Mouse (Mus musculus) forebrain, embryonic 12.5 days (tissue): ENCODE measurements around the gene Itga4. TPM values are rescaled to one million over a fixed set of nuclear protein-coding genes. Genes with fewer than 3 reads are reported as not detected.

Source experiments
- ATAC-seq: fragments of 200-750 bp; cut with Nextera tagmentation; 2 replicates; pipeline ENCODE4 v1.8.0; 2017; ENCODE audit warnings: moderate TSS enrichment; ENCODE audit not compliant: low FRiP score
- H3K27ac ChIP-seq: fragments of 300-500 bp; sonication (generic); 2 replicates; pipeline ENCODE4 v1.5.1; 2016; ENCODE audit warnings: mild to moderate bottlenecking
- H3K27me3 ChIP-seq: fragments of 300-500 bp; sonication (generic); 2 replicates; pipeline ENCODE4 v1.6.1; 2016; ENCODE audit warnings: mild to moderate bottlenecking
- H3K36me3 ChIP-seq: fragments of 300-500 bp; sonication (generic); replicated peaks from 2 replicates; pipeline ENCODE4 v1.6.1; 2016; ENCODE audit warnings: mild to moderate bottlenecking
- H3K4me1 ChIP-seq: fragments of 300-500 bp; sonication (generic); 2 replicates; pipeline ENCODE4 v1.6.1; 2016
- H3K4me2 ChIP-seq: fragments of 300-500 bp; sonication (generic); 2 replicates; pipeline ENCODE4 v1.6.1; 2016; ENCODE audit warnings: mild to moderate bottlenecking, moderate library complexity
- H3K4me3 ChIP-seq: fragments of 300-500 bp; sonication (generic); replicated peaks from 2 replicates; pipeline ENCODE4 v1.5.1; 2016; ENCODE audit warnings: mild to moderate bottlenecking
- H3K9ac ChIP-seq: fragments of 300-500 bp; sonication (generic); 2 replicates; pipeline ENCODE4 v1.6.1; 2016; ENCODE audit warnings: mild to moderate bottlenecking
- H3K9me3 ChIP-seq: fragments of 300-500 bp; sonication (generic); 2 replicates; pipeline ENCODE4 v1.6.1; 2016
- WGBS: fragments of 180-500 bp; shearing (Covaris S2); methylation state at CpG from one replicate; pipeline ENCODE4 v1.1.7; 2016; 5-methylcytosine and 5-hydroxymethylcytosine counted together
- polyA plus RNA-seq: library from polyadenylated mRNA; unstranded; fragments of >200 nt; fragmentation: Nextera tagmentation; extraction: Ambion mirVana; gene quantifications from 2 replicates; pipeline ENCODE4 v1.2.1, GENCODE M21; 2016

The Itga4 gene
- polyA plus RNA-seq, 1 experiment from 2014 or later: 4.9 TPM

DNA sequence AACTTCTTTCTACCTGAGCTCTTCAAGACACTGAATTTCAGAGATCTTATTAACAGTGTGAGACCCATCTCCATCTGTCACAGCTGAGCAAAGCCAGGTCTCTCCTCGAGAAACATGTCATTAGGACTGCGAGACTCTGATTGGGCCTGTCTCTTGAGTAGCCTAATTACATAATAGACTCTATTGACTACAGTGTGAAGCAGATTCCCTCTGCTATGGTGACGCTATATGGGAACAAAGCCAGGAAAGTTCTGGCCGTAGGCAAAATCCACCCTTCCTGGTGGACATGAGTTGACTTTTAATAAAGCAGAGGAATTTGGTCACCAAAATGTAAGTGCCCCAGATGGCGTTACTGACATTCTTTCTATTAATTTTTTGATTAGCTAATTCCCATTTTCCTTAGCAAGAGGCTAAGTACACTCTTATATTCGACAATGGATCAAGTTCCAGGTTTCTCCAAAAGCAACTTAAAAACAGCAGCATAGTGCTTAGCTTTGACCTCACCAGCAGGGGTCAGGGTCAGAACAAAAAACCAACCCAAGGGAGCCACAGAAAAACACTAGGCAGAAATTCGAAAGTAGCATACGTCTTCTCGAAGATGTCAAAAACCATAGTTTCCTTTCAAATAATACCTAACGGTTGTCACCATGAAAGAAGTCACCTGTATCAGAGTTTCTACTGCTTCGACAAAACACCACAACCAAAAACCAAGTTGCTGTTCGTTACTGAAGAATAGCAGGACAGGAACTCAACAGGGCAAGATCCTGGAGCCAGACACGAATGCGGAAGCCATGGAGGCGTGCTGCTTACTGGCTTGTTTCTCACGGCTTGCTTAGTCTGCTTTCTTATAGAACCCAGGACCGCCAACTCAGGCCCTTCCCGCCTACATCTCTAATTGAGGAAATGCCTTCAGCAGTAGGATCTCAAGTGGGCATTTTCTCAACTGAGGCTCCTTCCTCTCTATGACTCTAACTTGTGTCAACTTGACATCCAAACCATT lies 112.5 kb downstream of the Itga4 start:
- 69% methylated on average over 18 of the region's 18 CpGs for WGBS
- H3K36me3 ChIP-seq: no peaks in the 10 kb centered on the region
- H3K9me3 ChIP-seq: no peaks in the 10 kb centered on the region
- peak; percentile 54; the same call in 1 of the 2 replicates for ATAC-seq
- peaks cover 7% of the 10 kb centered on the region; the same call in 1 of the 2 replicates for H3K4me1 ChIP-seq
- no peaks in the 10 kb centered on the region for H3K27me3 ChIP-seq
- H3K4me3 ChIP-seq: no peak overlapping the region
- H3K9ac ChIP-seq: no peak overlapping the region
- no peak overlapping the region for H3K27ac ChIP-seq
- no peak overlapping the region for H3K4me2 ChIP-seq

DNA sequence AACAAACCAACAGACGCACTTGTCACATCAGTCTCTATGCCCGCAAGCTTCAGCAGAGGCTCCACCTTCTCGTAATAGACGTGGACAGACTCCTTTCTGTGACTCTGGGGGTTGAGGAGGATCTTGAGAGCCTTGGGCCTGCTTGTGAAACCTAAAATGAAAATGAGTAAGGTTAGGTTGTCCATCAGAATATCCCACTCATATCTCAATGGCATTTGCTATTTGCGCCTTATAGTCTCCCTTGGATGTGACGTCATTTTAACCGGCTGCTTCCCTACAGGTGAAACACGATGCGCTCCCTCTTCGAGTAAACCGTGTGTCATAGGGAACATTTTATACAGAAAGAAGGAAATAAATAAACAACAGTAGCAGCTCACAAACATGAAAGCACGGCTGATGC lies 113.4 kb downstream of the Itga4 start:
- H3K36me3 ChIP-seq: no peaks in the 10 kb centered on the region
- peaks cover 7% of the 10 kb centered on the region; the same call in 1 of the 2 replicates for H3K4me1 ChIP-seq
- H3K27me3 ChIP-seq: no peaks in the 10 kb centered on the region
- no peak overlapping the region for H3K27ac ChIP-seq
- 86% methylated on average over 12 of the region's 12 CpGs for WGBS
- no peaks in the 10 kb centered on the region for H3K9me3 ChIP-seq
- H3K9ac ChIP-seq: no peak overlapping the region
- no peak overlapping the region for H3K4me2 ChIP-seq
- no peak overlapping the region for H3K4me3 ChIP-seq
- ATAC-seq: no peak

DNA sequence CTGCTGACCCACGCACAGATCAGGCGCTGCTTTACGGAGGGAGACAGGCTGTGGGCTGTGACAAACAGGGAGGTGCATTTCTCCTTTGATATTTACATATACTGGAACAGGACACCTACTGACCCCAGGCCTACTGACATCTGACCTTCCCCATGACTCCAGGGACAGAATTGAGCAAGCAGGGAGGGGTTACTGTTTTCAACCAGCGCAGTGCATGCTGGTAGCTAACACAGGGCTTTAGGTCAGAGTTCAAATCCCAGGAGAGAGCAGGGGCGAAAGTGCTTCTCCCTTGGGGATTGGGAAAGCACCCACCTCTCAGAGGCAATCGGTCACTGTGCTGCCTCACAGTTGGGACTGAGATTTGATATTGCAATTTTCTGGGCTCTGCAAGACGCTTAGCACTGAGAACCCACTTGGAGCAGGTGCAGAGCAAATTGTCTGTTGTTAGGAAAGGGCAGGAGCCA lies 113.9 kb downstream of the Itga4 start:
- WGBS: 76% methylated on average over 7 of the region's 7 CpGs
- no peak for ATAC-seq

DNA sequence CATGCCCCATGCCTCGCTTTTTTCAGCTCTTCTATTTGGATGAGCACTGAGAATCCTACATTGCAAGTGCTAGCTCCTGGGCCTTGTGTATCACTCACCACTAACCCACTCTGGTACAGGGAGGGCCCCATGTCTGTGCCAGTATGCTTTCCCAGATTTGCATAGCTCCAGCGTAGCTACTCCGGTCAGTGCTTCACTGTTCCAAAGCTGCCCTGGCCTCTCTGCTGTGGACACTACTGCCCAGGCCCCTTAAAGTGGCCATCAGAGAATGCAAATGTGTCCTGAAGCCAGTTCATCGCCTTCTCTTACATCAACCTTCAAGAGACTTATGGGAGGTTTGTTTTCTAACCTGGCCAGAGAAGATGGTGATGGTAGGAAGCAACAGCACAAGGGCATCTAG lies 114.7 kb downstream of the Itga4 start:
- Histone ChIP-seq H3K9ac (no peak overlapping the region), H3K27ac (no peak overlapping the region), H3K4me3 (no peak overlapping the region), H3K27me3 (no peaks in the 10 kb centered on the region), H3K4me1 (peaks cover 7% of the 10 kb centered on the region; the same call in 1 of the 2 replicates), H3K9me3 (no peaks in the 10 kb centered on the region), H3K4me2 (no peak overlapping the region), H3K36me3 (no peaks in the 10 kb centered on the region)
- 81% methylated on average over 4 of the region's 4 CpGs for WGBS
- ATAC-seq: no peak

More for the DNA sequence above, 113.9 kb downstream of the Itga4 start:
- Histone ChIP-seq H3K9ac (no peak overlapping the region), H3K4me3 (no peak overlapping the region), H3K36me3 (no peaks in the 10 kb centered on the region), H3K9me3 (no peaks in the 10 kb centered on the region), H3K27me3 (no peaks in the 10 kb centered on the region), H3K4me1 (peaks cover 7% of the 10 kb centered on the region; the same call in 1 of the 2 replicates), H3K27ac (no peak overlapping the region), H3K4me2 (no peak overlapping the region)

DNA sequence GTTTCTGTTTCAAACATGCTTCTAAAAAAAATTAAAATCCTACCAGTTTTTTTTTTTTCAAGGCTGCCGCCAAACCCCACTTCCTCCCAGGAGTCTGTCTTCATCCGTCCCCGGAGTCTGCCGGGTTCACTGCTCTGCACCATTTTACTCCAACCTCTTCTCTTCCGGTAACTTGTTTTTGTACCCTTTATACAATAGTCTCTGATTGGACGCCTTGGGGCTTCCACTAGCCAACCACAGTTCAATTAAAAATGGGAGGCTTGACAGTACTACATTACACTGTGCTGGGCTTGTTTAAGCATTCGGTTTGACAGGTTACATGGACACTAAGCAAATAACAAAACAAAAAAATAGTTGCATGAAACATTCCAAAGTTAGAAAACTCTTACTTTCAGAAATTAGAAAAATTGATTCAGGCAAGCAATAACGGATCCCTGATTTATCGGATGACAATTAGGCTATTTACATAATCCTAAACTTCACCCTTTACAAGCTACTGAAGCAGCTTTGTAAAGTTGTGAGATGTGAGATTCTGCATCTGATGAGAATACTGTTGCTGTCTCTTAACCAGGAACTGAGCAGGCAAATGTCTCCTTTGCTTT lies 115.6 kb downstream of the Itga4 start:
- Histone ChIP-seq H3K36me3 (no peaks in the 10 kb centered on the region), H3K4me3 (no peak overlapping the region), H3K4me1 (peaks cover 7% of the 10 kb centered on the region; the same call in 1 of the 2 replicates), H3K27me3 (0 out of 2 replicates have a peak, but pooled peaks cover 3% of the 10 kb centered on the region), H3K4me2 (no peak overlapping the region), H3K27ac (no peak overlapping the region), H3K9ac (no peak overlapping the region), H3K9me3 (no peaks in the 10 kb centered on the region)
- 84% methylated on average over 9 of the region's 9 CpGs for WGBS
- ATAC-seq: no peak

DNA sequence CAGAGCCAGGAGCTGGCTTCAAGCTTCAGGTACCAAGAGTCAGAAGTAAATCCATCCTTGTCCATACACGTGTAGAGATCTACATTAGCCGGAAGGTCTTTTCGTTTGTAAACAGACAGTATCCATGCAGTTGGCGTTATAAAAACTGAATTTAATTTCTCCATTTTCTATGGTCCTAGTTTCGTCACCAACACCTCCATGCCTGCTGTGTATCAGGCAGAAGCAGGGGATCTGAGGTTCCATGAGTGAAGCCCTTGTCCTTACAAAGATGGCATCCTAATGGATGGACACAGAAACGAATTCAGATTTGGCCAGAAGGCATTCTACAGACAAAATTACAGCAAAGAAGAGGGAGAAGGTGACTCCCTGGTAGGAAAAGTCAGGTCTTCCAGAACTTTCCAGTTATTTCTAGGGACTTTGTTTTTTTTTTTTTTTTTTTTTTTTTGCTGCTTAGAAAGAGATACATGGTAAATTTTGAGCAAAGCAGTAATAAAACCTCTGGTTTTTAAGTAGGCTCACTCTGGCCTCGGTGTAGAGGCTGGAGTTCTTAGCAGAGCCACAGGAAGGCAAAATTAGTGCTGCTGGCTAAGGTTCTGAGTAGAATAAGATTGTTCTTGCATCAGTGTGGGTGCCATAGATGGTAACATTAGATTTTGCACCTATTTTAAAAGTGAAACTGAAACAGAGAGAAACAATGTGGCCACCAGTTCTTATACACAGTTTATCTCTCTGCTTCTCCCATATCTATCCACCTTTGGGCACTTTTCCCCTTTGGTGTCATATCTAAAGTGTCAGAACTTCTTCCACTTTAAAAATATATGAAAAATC lies 116.3 kb downstream of the Itga4 start:
- Histone ChIP-seq H3K27ac (no peak overlapping the region), H3K9me3 (no peaks in the 10 kb centered on the region), H3K4me3 (no peak overlapping the region), H3K9ac (no peak overlapping the region), H3K36me3 (no peaks in the 10 kb centered on the region), H3K27me3 (0 out of 2 replicates have a peak, but pooled peaks cover 3% of the 10 kb centered on the region), H3K4me2 (no peak overlapping the region), H3K4me1 (peaks cover 7% of the 10 kb centered on the region; the same call in 1 of the 2 replicates)
- ATAC-seq: no peak
- WGBS: 91% methylated on average over 7 of the region's 7 CpGs

DNA sequence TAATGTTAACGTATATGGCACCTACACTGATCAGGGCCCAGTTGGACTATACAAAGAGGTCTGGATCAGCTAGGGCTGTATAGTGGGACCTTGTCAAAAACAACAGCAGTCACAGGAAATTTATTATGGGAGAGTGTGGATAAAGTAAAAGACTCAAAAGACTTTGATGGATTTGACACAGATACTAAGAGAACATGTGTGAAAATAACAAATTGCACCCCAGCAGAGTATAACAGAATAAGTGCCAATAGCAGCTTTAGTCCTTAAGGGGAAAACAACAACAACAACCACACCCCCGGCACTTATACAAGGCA lies 116.9 kb downstream of the Itga4 start:
- Histone ChIP-seq H3K4me1 (peaks cover 7% of the 10 kb centered on the region; the same call in 1 of the 2 replicates), H3K4me3 (no peak overlapping the region), H3K36me3 (no peaks in the 10 kb centered on the region), H3K4me2 (no peak overlapping the region), H3K27ac (no peak overlapping the region), H3K27me3 (0 out of 2 replicates have a peak, but pooled peaks cover 3% of the 10 kb centered on the region), H3K9ac (no peak overlapping the region), H3K9me3 (no peaks in the 10 kb centered on the region)
- WGBS: 79% methylated on average over 2 of the region's 2 CpGs
- no peak for ATAC-seq

DNA sequence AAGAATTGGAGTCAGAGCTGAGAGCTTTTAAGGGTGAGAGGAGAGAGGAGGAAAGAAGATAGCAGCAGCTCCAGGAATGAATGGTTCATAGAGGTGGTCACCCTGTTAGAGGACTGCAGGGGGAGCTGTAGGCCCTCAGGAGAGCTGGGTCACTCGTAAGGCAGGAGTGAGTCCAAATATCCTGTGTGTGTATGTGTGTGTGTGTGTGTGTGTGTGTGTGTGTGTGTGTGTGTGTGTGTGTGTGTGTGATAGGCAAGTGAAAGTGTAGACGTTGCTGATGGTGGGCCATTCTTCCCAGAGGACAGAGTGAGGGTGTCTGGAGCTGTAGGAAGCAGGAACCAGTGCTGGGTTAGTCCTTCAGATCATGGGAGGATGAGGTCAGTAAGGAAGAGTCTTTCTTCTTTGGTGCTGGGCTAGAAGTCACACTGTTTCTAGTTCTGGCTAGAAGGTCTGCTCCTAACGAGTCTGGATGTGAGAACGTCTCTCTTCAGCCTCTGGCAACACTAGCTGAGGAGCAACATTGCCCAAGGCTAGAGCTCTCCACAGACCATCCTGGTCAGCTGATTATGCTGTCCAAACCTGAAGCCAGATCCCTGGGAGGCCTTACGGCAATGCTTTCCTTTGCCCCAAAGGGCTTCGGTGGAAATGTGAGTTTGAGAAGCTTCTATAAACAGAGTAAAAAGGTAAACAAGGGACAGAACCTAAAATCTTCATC lies 117.4 kb downstream of the Itga4 start:
- Histone ChIP-seq H3K9ac (no peak overlapping the region), H3K27ac (no peak overlapping the region), H3K9me3 (no peaks in the 10 kb centered on the region), H3K27me3 (0 out of 2 replicates have a peak, but pooled peaks cover 3% of the 10 kb centered on the region), H3K4me2 (no peak overlapping the region), H3K36me3 (no peaks in the 10 kb centered on the region), H3K4me1 (peaks cover 4% of the 10 kb centered on the region; the same call in 1 of the 2 replicates), H3K4me3 (no peak overlapping the region)
- ATAC-seq: peak; percentile 60; the same call in 1 of the 2 replicates
- 51% methylated on average over 6 of the region's 6 CpGs for WGBS

DNA sequence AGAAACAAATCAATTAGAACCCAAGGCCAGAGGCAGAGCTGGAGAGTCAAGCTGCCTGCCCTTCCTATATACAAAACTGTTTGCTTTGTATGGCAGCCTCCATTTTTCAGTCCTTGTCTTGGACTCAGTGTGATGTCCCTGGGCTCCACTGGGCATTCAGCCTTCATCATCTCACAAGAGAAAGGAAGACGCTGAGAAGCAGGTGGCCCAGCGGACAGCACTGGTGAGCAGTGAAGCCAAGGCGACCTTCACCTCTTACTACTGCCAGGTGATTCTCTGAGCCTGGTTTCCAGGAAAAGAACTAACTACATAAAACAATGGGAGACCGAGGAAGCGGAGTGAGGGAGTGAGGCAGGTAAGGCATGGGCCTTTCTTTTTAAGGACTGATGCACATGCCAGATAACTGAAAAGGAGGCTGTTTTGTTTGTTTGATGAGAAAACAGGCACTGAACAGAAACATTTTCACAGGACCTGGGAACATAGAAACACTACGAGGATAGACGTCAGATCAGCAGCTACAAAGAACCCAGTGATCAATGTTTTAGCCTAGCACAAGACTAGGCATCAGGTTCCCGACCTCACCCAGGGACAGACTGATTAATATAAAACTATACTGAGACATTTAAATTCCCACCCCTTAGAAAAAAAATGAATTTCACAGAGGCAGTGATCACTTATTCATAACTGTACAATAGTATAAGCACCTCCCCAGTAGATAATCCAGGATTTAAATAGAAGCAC lies 123.3 kb downstream of the Itga4 start:
- WGBS: 57% methylated on average over 8 of the region's 8 CpGs
- H3K36me3 ChIP-seq: no peaks in the 10 kb centered on the region
- no peak overlapping the region for H3K4me3 ChIP-seq
- 0 out of 2 replicates have a peak, but pooled peaks cover 3% of the 10 kb centered on the region for H3K27me3 ChIP-seq
- no peak overlapping the region for H3K9ac ChIP-seq
- peak overlapping the region; percentile 31; the same call in 1 of the 2 replicates for H3K4me2 ChIP-seq
- peaks cover 16% of the 10 kb centered on the region for H3K4me1 ChIP-seq
- ATAC-seq: peak; percentile 33
- peak overlapping the region; percentile 53 for H3K27ac ChIP-seq
- no peaks in the 10 kb centered on the region for H3K9me3 ChIP-seq

DNA sequence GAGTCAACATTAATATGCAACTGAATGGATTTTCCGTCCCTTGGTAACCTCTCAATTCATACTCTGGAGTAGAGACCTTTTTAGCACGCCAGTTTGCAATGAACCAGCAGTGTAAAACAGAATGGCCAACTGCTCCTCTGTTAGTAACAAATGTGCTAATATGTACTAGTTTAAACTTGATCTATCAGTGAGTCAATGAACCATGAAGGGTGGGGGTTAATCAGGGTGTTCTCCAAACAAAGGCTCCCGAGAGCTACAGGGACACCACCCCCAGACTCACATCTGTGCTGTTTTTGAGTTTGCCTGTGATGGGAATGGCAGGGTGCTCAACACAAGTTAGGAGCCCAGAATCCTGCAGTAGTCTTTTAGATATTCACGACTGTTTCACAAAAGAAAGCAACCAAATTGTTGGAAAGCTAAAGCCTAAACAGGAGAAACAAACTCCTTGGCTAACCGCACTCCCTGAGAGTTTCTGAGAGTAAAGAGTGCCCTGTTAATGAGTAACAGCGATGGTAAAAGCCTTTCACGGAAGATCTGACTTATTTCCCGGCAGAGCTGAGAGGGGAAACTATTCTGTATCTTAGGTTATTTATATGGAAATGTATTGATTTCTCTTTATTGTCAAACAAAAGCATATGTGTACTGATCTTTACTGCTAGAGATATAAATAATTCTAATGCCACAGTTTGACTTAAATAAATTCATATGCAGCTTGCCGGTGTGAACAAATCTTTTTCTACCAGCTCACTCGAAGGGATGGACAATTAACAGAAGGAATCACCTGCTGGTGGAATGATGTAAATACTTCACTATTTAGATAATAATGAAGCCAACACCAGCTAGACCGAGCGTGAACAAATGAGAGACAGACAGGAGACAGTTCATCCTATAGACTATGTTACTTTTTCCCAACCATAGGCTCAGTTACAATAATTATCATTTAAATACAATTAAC lies 124.1 kb downstream of the Itga4 start:
- Histone ChIP-seq H3K4me1 (peaks cover 16% of the 10 kb centered on the region), H3K27me3 (0 out of 2 replicates have a peak, but pooled peaks cover 3% of the 10 kb centered on the region), H3K4me3 (no peak overlapping the region), H3K9ac (no peak overlapping the region), H3K27ac (peak overlapping the region; percentile 68), H3K9me3 (no peaks in the 10 kb centered on the region), H3K36me3 (no peaks in the 10 kb centered on the region), H3K4me2 (peak overlapping the region; percentile 31)
- 13% methylated on average over 12 of the region's 12 CpGs for WGBS
- ATAC-seq: peak; percentile 86
